Mouse (Mus musculus) CH12.LX (cell line): Measurements from ENCODE around the gene Tdrd9. TPM values are rescaled to one million over a fixed set of nuclear protein-coding genes. Genes with fewer than 3 reads are reported as not detected.
A peak's percentile ranks its signal among the peaks of the same experiment; 100 is the strongest.

Experiments used
- DNase-seq: peaks from one replicate; pipeline ENCODE4 v3.0.0-alpha.2; 2013; ENCODE audit errors: extremely low read depth
- H3K27ac ChIP-seq: 2 replicates; pipeline ENCODE4 v1.5.1; 2012; ENCODE audit warnings: low read depth, mild to moderate bottlenecking, control low read depth, moderate library complexity; ENCODE audit not compliant: insufficient read depth
- H3K27me3 ChIP-seq: replicated peaks from 2 replicates; pipeline ENCODE3; 2012; ENCODE audit warnings: inconsistent platforms
- H3K36me3 ChIP-seq, 2 experiments: replicated peaks in 1 of 2; 2 replicates each; pipeline versions ENCODE3 to v1.6.1; 2012; ENCODE audit warnings: inconsistent platforms in 1 of 2, low read length in 1 of 2, mild to moderate bottlenecking in 1 of 2, mixed read lengths in 1 of 2, moderate library complexity in 1 of 2; ENCODE audit not compliant: control insufficient read depth in 1 of 2, insufficient read depth in 1 of 2
- H3K4me1 ChIP-seq, 2 experiments: 2 replicates each; pipeline ENCODE4 v1.6.1; 2012; ENCODE audit warnings: inconsistent platforms in 1 of 2, moderate library complexity in 1 of 2; ENCODE audit not compliant: insufficient read depth in 2 of 2, control insufficient read depth in 1 of 2
- H3K4me2 ChIP-seq: 2 replicates; pipeline ENCODE4 v1.6.1; 2012; ENCODE audit warnings: low read depth, mild to moderate bottlenecking, control low read depth; ENCODE audit not compliant: poor library complexity, insufficient read depth, severe bottlenecking
- H3K4me3 ChIP-seq, 3 experiments: fragments of 150-350 bp in 1 of 3; sonication (generic) in 1 of 3; replicated peaks in 1 of 3; 2 replicates each; pipeline versions ENCODE3 to v1.5.1; 2011 to 2012; ENCODE audit warnings: low read depth in 2 of 3, low read length in 2 of 3, mild to moderate bottlenecking in 2 of 3, moderate library complexity in 2 of 3, control low read depth in 1 of 3, improper control_type of control experiment in 1 of 3, inconsistent platforms in 1 of 3, mixed read lengths in 1 of 3; ENCODE audit not compliant: poor library complexity in 1 of 3
- H3K79me2 ChIP-seq: replicated peaks from 2 replicates; pipeline ENCODE4 v1.6.1; 2012; ENCODE audit warnings: mild to moderate bottlenecking, moderate library complexity; ENCODE audit not compliant: control insufficient read depth, poor library complexity, insufficient read depth, severe bottlenecking; ENCODE audit errors: extremely low read depth
- H3K9ac ChIP-seq: 2 replicates; pipeline ENCODE4 v1.6.1; 2012; ENCODE audit warnings: low read depth, mild to moderate bottlenecking, control low read depth, moderate library complexity; ENCODE audit not compliant: insufficient read depth
- H3K9me3 ChIP-seq: replicated peaks from 2 replicates; pipeline ENCODE3; 2012; ENCODE audit warnings: low read length, inconsistent platforms, mixed read lengths
- BHLHE40 ChIP-seq: IDR thresholded peaks from 2 replicates; pipeline ENCODE4 v1.6.1; 2011; ENCODE audit warnings: mild to moderate bottlenecking, low read depth, low read length, improper control_type of control experiment
- CHD2 ChIP-seq: IDR thresholded peaks from 2 replicates; pipeline ENCODE4 v1.6.1; 2011; ENCODE audit warnings: low read length, improper control_type of control experiment
- E2F4 ChIP-seq: IDR thresholded peaks from 2 replicates; pipeline ENCODE4 v1.6.1; 2011; ENCODE audit warnings: low read depth, low read length, improper control_type of control experiment; ENCODE audit not compliant: insufficient replicate concordance
- ELF1 ChIP-seq: IDR thresholded peaks from 2 replicates; pipeline ENCODE4 v1.6.1; 2014; ENCODE audit warnings: low read depth, mild to moderate bottlenecking, inconsistent platforms, low read length, improper control_type of control experiment
- EP300 ChIP-seq: IDR thresholded peaks from 2 replicates; pipeline ENCODE4 v1.6.1; 2011; ENCODE audit warnings: low read length, improper control_type of control experiment
- JUND ChIP-seq: conservative IDR thresholded peaks from 2 replicates; pipeline ENCODE4 v1.6.1; 2011; ENCODE audit warnings: low read depth, low read length, improper control_type of control experiment
- MYC ChIP-seq: IDR thresholded peaks from 2 replicates; pipeline ENCODE4 v1.6.1; 2011; ENCODE audit warnings: low read depth, mild to moderate bottlenecking, improper control_type of control experiment, low read length
- POLR2A ChIP-seq: IDR thresholded peaks from 2 replicates; pipeline ENCODE4 v1.6.1; 2011; ENCODE audit warnings: low read depth, mild to moderate bottlenecking, improper control_type of control experiment, low read length
- POLR2AphosphoS2 ChIP-seq: IDR thresholded peaks from 2 replicates; pipeline ENCODE4 v1.6.1; 2011; ENCODE audit warnings: low read depth, low read length, improper control_type of control experiment
- RAD21 ChIP-seq: IDR thresholded peaks from 2 replicates; pipeline ENCODE4 v1.6.1; 2011; ENCODE audit warnings: low read depth, mild to moderate bottlenecking, low read length, improper control_type of control experiment, moderate library complexity
- TBP ChIP-seq: conservative IDR thresholded peaks from 2 replicates; pipeline ENCODE4 v1.6.1; 2011; ENCODE audit warnings: low read depth, low read length, improper control_type of control experiment
- UBTF ChIP-seq: IDR thresholded peaks from 2 replicates; pipeline ENCODE4 v1.6.1; 2012; ENCODE audit warnings: low read depth, mild to moderate bottlenecking, inconsistent platforms, low read length, improper control_type of control experiment, moderate library complexity
- ZKSCAN1 ChIP-seq: IDR thresholded peaks from 2 replicates; pipeline ENCODE4 v1.6.1; 2012; ENCODE audit warnings: low read depth, inconsistent platforms, low read length, improper control_type of control experiment, borderline replicate concordance
- ZMIZ1 ChIP-seq: IDR thresholded peaks from 2 replicates; pipeline ENCODE4 v1.6.1; 2012; ENCODE audit warnings: low read depth, mild to moderate bottlenecking, inconsistent platforms, low read length, improper control_type of control experiment
- dilution Hi-C: fragments of 300-500 bp; cut with MboI; formaldehyde crosslinking; loops from 2 replicates; pipeline ENCODE4 v1.14.3; 2020; ENCODE audit warnings: low sequenced_read_pairs; ENCODE audit not compliant: extremely low pct_unique_long_range_greater_than_20kb, extremely low pct_ligation_motif_present
- in situ Hi-C: fragments of 300-500 bp; cut with MboI; formaldehyde crosslinking; loops from 3 replicates; pipeline ENCODE4 v1.14.3; 2019; ENCODE audit warnings: low sequenced_read_pairs, low pct_ligation_motif_present, low pct_unique_long_range_greater_than_20kb, mixed read lengths
- polyA plus RNA-seq: library from polyadenylated mRNA; unstranded; fragments of >175 nt; gene quantifications from 2 replicates; pipeline ENCODE4 v1.2.1, GENCODE M21; 2012; ENCODE audit warnings: low read depth; ENCODE audit not compliant: insufficient read length
- total RNA-seq, 2 experiments: library from RNA; depleted of rRNA; stranded (reverse); fragments of 300-350 nt in 1 of 2; fragments of >200 nt in 1 of 2; gene quantifications; 2 replicates each; pipeline ENCODE4 v1.2.3; 2012 to 2014

The Tdrd9 gene
- total and polyA plus RNA-seq, 3 experiments, result not detected

- Histone ChIP-seq H3K9ac (no peak overlapping the region), H3K9me3 (no peaks in the 10 kb centered on the region), H3K4me3 (no peak overlapping the region), H3K79me2 (no peaks in the 10 kb centered on the region), H3K27me3 (peaks cover 6% of the 10 kb centered on the region), H3K4me2 (no peak overlapping the region), H3K27ac (no peak overlapping the region), H3K36me3 (no peaks in the 10 kb centered on the region), H3K4me1 (peaks cover 26 to 37% of the 10 kb centered on the region in 2 experiments)
- DNase-seq, result no peak
- in situ Hi-C loops, result no loop called here
- dilution Hi-C loops, result no loop called here
- TF ChIP-seq MYC (no peak), TBP (no peak), E2F4 (no peak), EP300 (no peak), ZMIZ1 (no peak), ELF1 (no peak), POLR2A (no peak), POLR2AphosphoS2 (no peak), RAD21 (no peak)
These were observed 39.8 kb upstream of the Tdrd9 start for GRCm38 (mm10) chr12:111931411-111932025.

DNA sequence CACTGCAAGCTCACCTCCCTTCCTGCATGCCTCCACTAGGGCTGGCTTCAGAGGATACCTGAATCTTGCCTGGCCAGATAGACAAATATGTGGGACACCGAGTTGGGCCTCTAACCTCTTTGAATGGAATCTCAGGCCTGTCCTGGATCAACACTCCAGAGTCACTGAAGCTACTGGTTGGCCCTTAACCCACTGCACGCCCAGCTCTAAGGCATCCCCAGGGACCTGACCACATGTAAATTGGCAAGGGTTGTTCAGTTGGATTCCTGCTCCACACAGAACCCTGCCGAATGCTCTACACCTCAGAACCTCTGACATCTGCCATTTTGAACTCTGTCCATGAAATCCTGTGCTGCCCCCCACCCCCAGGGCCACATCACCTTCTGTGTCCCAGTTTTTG lies 38.8 kb upstream of the Tdrd9 start:
- TF ChIP-seq UBTF, result no peak
- TF ChIP-seq BHLHE40, result 0 out of 2 replicates have a peak, but pooled peaks have one; percentile 11
- H3K36me3 ChIP-seq, result no peaks in the 10 kb centered on the region
- H3K9ac ChIP-seq, result no peak overlapping the region
- peaks cover 6% of the 10 kb centered on the region for H3K27me3 ChIP-seq
- H3K4me1 ChIP-seq, result peaks cover 26 to 37% of the 10 kb centered on the region in 2 experiments
- no peak overlapping the region for H3K4me3 ChIP-seq
- dilution Hi-C loops (no loop called here), in situ Hi-C loops (no loop called here)
- no peaks in the 10 kb centered on the region for H3K9me3 ChIP-seq
- H3K27ac ChIP-seq, result no peak overlapping the region
- no peak overlapping the region for H3K4me2 ChIP-seq
- DNase-seq, result peak; percentile 73
- no peaks in the 10 kb centered on the region for H3K79me2 ChIP-seq

- Histone ChIP-seq H3K9ac (no peak overlapping the region), H3K36me3 (no peaks in the 10 kb centered on the region), H3K27me3 (peaks cover 6% of the 10 kb centered on the region), H3K9me3 (no peaks in the 10 kb centered on the region), H3K79me2 (no peaks in the 10 kb centered on the region), H3K4me1 (peaks cover 25 to 34% of the 10 kb centered on the region in 2 experiments), H3K4me2 (no peak overlapping the region), H3K4me3 (no peak overlapping the region), H3K27ac (no peak overlapping the region)
- in situ Hi-C loops, result no loop called here
- DNase-seq, result no peak
- dilution Hi-C loops, result no loop called here
- TF ChIP-seq CHD2 (no peak), POLR2AphosphoS2 (no peak), UBTF (no peak), TBP (no peak), JUND (no peak), ZKSCAN1 (no peak)
These were observed 38.2 kb upstream of the Tdrd9 start for GRCm38 (mm10) chr12:111933032-111933704.
